Mouse (Mus musculus): ENCODE data around the gene Col23a1.
"Not testable (repeated sequence)": the region's sequence is repeated elsewhere in the genome, so short reads cannot be mapped to it uniquely, and the experiment has no call there.

Col23a1 gene

DNA sequence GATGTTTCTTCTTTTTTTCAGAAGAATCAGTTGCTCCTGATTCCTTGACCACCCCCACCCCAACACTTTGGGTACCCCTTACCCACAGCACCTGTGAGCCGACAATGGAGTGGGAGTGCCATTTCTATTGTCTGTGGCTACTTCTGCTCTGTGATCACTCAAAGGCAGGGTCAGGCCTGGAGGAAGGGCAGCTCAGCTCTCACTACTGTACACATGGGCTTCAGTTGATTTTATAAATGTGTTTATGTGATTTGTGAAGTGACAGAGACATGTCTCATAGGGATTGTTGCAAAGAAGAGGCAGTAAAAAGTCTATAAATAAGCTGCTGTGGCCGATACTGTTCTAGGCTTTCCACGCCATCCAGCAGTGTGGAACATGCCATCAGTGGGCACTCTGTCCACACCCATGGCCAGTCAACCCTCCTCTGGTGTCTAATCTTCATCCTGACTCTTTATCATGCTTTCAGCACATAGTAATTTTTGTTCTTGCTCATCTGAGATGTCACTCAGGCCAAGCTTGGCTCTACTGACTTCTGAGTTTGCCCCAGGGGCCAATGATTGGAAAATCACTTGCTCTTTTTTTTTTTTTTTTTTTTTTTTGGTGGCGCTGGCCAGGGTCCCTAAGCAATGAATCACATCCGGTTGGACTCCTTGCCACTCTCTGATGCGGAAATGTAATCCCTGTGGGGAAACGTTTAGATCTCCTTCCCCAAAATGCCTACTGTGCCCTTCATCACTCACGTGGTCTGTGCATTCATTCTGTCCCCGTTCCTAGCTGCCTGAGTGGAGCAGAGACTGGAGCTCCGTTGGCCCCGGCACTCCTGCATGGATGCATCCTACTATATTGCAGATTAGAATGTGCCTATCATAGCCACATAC, 40.4 kb downstream of the Col23a1 start:
- peak; percentile 35 for DNase-seq

DNA sequence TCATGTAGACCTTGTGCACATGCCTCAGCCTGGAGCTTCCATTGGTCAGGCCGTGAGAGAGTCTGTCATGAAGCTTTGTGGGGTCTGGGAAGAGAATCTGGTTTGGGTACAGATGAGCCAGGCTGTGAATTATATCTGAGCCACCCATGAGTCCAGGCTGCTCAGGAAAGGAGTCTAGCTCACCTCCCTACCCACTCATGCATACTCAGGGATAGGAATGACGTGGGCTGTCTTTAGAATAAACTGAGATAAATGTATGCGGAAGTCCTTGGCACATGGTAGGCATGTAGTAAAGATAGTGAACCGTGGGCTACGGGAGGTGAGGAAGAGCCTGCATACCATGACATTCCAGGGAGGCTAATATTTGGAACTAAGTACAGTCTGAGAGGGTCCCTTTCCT, 44.3 kb downstream of the Col23a1 start:
- DNase-seq = no peak

DNA sequence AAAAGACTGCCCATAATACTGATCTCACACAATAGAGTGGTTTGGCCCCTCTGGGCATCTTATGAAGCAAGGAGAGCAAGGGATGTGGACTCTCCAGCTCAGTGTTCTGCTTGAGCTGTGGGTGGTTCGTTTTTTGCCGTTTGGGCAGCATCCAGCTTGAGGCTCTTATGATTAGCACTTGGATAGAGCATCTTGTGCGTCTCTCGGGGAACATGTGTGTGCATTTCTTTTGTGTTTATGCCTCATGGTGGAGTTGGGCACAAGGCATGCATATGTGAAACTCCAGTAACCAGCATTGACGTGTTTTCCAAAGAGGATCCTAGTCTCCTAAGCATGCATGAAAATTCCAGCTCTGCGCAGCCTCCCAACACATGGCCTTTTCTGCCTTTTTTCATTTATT, 47.9 kb downstream of the Col23a1 start:
- DNase-seq = no peak

DNA sequence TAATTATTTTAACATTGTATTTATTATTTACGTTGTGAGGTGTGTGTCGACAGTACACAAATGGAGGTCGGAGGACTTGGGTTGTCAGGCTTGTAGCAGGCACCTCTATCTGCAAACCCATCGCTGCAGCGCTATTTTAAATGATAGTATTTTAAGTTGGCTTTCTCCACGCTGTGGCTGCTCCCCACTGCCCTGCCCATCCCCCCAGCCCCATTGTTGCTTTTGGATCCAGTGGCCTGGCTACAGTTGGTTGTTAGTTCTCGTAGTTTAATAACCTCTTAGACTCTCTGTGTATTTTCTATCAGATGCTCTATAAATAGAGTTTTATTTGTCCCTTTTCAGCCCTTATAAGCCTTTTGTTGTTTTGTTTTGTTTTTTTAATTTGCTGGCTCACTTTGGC, 48.7 kb downstream of the Col23a1 start:
- DNase-seq = peak; percentile 31

DNA sequence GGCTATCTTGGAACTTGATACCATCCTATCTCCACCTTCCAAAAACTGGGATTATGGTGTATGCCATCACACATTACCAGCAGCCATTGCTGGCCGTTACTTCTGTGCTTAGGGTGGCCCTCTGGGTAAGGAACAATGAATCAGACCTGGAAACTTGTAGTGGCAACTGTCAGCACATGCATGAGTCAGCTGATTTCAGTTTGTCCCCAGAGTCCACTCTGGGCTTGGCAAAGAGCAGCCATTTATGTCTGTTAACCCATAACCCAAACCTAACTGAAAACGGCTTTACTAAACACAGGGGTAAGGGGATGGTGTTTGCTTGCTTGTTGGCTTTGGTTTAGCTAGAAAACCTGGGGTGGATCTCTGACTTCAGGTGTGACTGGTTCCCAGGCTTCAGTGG, 51.4 kb downstream of the Col23a1 start:
- DNase-seq = no peak

DNA sequence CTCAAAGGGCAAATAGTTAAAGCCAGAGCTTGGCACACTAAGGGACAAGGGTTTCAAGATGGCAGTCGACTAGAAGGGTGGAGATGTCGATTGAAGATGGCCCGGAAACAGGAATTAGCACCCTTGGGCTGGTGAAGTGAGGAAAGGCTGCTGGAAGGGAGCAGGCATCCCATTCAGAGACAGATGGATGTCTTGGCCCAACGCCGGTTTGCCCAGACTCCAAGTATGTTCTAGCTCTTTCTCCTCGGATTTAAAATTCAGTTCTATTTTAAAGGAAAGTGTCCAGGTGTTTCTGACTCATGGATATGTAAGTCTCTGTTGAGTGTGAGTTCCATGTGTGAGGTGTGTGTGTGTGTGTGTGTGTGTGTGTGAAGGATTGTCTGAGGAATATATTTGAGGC, 53.1 kb downstream of the Col23a1 start:
- no peak for DNase-seq

DNA sequence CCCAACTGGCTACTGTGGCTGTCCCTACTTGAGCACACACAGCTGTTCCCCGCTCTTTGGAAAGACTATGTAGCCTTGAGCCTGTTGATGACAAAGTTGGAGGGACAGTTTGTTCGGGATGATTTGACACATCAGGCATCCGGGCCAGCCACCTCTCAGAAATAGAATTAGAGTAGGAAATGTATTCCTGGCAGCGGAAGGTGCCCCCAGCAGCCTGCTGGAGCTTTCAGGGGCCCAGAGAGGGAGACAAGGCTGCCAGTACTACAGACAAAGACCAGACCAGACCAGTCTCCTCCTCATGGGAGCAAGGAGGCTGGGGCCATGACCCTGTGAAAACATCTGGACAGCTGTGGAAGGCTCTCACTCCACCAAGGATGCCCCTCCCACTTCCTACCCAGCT, 53.6 kb downstream of the Col23a1 start:
- DNase-seq = peak; percentile 48

DNA sequence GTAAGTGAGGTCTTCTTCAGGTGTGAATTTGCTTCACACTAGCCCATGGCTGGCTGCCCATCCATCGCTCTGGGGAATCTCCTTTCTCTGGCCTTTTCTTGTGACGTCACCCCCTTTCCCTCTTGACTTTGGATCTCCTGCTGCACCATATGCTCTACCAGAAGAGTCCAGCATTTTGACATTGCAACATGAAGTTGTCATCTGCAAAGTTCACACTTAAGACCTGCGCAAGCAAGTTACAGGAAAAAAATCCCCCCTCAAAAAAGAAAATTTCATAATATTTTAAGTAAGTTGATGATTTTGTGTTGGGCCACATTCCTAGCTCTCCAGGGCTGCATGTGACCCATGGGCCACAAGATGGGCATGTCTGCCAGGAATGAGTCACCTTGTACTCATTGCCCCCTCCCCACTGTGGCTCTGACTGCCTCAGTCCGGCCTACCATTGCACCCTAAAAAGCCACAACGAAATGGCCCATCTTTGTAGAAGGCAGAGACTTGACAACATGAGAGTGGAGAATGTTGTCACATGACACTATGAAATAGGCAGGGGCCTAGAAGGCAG, 54.1 kb downstream of the Col23a1 start:
- no peak for DNase-seq

DNA sequence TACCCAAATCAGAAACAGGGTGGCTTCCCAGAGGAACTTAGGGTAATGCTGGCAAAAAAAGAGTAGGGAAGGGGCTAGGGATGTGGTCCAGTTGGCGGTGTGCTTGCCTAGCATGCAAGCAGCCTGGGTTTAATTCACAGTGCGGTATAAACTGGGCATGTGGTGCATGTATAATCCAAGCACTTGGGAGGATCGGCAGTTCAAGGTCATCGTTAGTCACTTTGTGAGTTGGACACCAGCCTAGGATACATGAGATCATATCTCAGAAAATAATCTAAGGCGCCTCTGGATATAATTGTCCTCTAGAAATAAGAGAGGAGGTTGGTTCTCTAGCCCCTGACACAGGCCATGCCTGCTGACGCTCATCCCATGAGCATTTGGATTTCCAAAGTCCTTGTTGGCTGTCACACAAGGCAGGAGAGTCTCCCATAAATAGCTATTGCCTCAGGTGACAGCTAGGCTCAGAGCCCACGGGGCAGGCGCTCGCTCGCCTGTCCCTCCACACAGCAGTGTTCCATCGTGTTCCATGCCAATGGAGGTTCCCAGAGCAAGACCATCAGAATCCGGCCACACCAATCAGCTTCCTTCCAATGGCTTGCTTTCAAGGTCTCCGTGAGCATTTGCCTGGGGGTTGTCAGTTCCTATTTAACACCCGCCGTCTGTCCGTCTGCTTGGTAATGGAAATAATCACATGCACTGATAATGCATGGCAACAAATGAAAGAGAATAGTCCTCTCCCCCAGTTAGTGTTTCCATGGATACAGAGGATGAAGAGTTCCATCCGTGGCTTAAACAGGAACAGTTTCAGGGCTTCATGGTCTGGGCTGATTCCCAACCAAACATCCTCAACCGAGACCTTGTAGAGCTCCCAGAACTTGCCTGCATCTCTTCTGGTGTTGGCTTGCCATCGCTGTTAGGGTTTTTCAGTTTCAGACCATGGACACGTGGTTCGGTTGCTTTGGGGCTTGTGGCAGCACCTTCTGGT, 56.1 kb downstream of the Col23a1 start:
- no peak for DNase-seq

DNA sequence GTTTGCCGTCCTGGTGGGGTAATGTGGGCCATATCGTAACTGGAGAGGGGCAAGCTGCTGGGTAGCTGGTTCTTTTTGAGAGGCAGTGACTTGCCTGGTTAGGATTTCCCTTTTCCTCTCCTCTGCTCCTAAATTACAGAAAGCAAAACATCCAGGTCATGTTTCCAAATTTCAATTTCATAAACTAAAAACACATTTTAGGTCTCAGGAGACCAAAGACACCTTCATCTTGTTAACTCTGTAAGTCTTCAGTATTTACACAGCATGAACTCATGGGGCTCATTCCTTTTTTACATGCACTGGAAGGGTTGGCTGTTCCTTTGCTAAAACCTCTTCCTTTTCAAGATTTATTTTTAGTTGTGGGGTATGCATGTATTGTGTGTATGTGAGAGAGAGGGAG, 58.0 kb downstream of the Col23a1 start:
- DNase-seq = no peak

DNA sequence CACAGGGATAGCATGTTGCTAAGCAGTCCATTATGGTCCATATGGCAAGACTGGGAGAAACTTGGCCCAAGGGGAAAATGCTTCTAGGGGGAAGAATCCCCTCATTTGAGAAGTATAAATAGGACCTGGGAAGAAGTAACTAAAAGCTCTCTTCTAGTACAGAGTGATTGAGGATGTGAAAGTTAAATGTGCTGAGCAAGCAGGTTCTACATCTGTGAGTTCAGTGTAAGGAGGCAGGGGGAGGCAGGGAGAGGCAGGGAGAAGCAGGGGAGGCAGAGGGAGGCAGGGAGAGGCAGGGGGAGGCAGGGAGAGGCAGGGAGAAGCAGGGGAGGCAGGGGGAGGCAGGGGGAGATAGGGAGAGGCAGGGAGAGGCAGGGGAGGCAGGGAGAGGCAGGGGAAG, 59.9 kb downstream of the Col23a1 start:
- DNase-seq = no peak

DNA sequence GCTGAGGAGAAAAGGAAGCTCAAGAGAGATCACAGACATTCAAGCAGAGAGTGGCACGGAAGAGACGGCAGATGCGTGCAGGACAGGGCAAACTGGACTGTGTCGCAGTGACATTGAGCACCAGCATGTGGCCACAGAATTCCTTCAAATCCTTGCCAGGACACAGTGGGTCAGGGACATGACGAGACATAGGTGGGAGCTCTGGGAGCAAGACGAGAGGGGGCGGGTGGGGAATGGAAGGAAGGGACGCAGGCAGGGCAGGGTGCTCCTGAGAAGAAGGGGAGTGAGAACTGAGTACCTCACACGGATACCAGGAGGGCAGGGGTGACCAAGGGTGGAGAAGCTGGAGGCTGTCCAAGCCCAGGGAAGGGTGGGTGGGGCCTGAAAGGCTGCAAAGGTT, 61.4 kb downstream of the Col23a1 start:
- no peak for DNase-seq

DNA sequence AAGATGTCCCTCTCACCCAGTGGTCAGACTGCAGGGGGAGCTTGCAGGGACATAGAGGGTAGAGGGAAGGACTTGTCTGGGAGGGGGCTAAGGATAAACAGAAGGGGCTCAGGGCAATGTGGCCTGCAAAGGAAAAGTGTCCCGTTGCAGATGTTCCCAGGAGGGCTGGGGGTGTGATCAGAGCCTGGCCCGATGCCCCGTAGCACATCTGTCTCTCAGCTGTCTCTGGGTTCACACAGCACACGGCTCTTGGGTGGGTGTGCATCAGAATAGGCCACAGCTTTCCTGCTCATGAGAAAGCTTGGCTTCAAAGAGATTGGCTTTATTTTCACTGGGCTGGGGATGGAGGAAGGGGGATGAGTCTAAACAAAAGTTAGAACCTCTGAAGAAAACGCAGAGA, 62.1 kb downstream of the Col23a1 start:
- peak; percentile 29 for DNase-seq

DNA sequence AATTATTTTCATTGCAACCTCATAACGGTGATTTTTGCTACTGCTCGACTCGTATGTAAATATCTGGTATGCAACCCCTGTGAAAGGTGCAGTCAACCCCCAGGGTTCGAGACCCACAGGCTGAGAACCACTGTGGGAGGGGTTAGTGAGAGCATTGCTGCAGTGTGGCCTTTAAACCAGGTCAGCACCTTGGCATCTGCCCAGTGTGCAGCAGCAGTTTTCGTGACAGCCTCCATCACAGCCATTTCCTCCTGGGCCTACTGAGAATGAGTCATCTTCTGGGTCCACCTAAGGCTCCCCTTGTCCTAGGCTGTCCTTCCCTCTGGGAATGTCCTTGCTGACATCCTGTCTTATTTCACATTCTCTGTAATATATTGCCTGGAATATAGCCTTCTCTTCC, 64.0 kb downstream of the Col23a1 start:
- no peak for DNase-seq

DNA sequence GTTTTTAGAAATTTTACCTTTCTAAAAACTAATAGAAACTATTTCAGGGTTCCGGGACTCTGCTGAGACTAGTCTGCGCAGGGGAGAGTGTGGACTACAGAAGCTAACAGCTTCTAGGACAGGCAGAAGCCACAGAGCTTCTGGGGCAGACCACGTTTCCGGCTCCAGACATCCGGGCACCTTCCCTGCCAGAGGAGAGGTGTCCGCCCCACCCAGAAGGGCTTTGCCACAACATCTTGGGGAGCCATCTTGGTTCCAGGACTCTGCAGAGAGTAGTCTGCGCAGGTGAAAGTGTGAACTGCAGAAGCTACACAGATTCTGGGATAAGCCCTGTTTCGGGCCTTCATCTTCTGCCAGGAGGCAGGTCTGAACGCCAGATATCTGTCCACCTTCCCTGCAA, 69.3 kb downstream of the Col23a1 start:
- DNase-seq = not testable (repeated sequence)

DNA sequence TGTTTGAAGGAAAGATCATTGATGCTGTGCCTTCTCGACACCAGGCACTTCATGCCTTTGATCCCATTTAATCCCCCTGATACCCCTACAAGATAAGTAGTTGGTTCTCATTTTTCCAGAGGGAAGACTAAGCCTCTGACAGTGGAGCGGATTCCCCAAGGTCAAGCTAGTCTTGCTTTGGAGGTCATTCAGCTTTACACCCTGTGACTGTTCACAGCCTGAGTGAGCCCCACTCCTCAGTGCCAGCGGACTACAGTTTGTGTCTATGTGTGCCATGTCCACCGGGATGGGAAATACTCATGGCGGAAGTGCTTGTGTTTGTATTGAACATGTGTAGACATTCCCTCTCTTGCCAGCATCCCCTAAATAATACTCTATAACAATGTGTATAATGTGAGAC, 74.6 kb downstream of the Col23a1 start:
- DNase-seq = no peak

DNA sequence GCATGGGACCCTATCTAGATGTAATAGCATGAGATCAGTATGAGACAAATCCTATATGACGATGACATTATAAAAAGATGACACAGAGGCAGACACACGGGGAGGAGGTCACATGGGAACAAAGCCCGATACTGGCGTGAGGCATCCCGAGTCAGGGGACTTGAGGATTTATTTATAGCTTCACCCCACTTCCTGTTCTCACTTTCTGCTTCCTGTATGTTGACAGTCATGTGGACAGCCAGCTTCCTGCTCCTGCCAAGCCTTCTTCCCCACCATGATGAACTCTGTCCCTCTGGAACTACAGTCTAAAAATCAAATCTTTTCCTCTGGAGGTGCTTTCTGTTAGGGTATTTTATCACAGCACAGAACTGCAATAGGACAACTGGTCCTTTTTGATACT, 77.6 kb downstream of the Col23a1 start:
- no peak for DNase-seq

DNA sequence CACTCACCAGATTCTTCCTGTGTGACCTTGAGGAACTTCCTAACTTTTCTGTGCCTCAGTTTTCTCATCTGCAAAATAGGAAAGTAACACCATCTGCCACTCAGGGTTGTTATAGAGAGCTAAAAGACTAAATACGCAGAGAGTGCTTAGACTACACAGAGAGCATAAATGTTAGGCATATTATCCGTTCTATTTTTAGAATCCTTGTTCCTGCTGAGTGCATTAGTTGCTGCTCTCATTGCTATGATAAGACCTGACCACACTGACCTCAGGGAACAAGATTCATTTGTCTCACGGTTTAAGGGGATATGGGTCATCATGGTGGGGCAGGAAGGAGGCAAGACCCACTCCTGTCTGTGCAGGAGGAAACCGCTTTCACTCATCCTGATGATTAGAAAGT, 80.6 kb downstream of the Col23a1 start:
- no peak for DNase-seq

DNA sequence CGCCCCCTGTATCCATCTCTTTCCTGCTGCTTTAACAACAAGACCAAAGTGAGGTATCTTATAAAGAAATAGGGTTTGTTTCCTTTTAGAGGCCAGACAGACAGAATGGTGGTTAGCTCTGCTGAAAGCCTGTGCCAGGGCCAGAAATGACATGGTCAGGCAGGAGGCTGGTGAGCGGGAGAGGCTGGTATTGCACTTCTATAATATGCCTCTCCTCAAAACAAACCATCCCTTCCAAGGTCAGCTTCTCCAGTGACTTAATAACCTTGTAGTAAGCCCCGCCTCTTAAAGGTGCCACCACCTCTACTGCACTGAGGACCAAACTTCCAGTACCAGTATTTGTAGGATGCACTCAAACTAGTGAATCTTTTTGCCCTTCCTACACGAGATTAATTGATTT, 81.6 kb downstream of the Col23a1 start:
- DNase-seq = no peak

DNA sequence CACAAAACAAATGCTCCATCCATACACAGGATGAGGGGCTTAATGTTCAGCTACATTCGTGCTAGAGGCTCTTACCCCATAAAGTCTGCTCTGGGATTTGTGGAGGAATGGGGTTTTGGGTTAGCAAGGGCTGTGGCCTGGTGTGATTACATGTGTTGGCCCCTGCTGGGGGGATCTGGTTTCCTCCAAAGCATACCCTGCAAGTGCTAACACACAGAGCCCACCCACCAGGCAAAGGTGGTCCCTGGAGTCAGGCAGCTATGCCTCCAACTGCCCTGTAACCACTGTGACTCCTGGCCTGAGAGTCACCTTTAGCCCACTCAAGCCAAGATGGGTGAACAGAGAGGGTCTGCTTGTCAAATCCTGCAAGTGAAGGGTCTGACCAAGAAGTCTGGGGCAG, 82.2 kb downstream of the Col23a1 start:
- no peak for DNase-seq

DNA sequence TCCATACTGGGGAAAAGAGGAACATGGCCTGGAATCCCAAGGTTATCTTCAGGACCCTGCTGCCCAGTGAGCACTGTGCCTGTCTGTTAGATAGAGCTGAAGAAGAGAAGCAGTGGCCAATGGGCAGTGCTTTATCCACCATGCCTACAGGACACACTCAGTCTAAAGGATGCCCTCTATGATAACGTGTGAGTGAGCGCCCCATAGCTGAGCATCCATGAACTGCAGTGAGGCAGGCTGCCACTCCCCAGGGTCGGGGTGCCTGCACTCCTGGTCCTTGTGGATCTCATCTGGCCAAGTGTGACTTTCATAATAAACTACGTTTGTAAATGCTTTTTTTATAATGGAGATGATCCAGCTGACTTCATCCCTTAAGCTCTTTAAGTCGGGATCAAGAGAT, 87.5 kb downstream of the Col23a1 start:
- DNase-seq = no peak

DNA sequence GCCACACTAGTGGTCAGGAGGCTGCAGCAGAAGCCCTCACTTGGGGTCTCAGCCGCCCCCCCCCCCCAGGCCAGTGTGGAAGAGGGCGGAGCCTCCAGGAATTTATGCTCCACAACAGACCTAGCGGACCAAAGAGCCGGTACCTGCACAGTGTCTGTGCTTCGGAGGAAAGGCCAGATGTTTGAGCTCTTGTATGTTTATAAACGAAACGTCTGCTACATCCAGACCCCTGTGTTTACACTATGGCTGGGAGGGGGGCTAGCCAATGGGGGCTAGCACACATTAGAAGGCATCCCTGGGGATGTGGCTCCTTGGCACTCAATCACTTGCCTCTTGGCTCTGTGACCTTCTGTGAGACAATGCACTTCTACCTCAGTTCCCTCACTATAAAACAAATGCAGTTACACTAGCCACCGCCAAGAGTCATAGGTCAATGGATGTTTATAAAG, 99.2 kb downstream of the Col23a1 start:
- DNase-seq = no peak

DNA sequence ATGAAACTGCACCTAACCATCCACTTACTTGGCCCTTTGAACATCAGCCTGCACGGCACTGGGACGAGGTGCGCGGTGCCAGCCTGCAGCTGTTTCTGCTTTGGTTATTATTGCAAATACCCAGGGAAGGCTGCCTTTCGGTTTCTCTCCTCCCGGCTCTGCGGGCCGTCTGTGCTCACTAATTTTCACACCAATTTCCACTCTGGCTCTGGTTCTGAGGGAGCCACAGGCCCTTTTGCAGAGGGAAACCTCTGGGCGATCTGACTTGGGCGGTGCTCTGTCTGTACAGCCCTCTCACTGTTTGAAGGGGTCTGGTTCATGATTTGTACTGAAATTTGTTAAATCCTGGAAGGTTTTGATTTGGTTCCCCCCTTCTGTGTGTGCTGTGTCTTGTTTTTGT, 100.0 kb downstream of the Col23a1 start:
- peak; percentile 27 for DNase-seq

DNA sequence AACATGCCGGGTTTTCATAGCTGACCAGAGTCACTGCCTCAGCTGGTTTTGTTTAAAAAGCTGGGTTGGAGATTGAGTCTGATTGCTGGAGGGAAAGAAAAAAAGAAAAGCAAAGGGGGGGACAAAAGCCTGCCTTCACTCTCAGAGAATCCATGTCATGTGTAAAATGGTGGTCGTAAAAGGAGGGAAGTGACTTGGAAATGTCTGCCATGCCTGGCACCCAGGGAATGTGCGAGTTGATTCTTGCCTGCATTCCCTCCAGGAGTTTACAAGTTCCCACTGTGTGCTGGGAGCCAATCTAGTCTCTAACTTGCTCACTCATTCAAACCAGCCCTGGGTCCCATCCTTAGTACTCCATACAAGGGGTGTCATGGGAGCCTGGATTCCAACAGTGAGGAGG, 100.8 kb downstream of the Col23a1 start:
- DNase-seq = no peak
